Mouse (Mus musculus) brain, embryonic 14.5 days (tissue): ENCODE data around the gene 1700034J05Rik.

Experiments
- CTCF ChIP-seq: fragments of 200-500 bp; IDR thresholded peaks from 2 replicates; pipeline ENCODE4 v1.5.1; 2012; ENCODE audit warnings: inconsistent platforms, mild to moderate bottlenecking, moderate library complexity, borderline replicate concordance; ENCODE audit not compliant: insufficient read depth, insufficient read length; ENCODE audit errors: extremely low read depth
- POLR2A ChIP-seq: fragments of 200-500 bp; IDR thresholded peaks from 2 replicates; pipeline ENCODE4 v1.6.1; 2012; ENCODE audit warnings: mild to moderate bottlenecking, inconsistent platforms, borderline replicate concordance; ENCODE audit not compliant: poor library complexity, insufficient read depth, insufficient read length, severe bottlenecking; ENCODE audit errors: extremely low read depth

- no peak for TF ChIP-seq CTCF
- no peak for TF ChIP-seq POLR2A
These were observed 49.5 kb downstream of the 1700034J05Rik start for GRCm38 (mm10) chr6:146904707-146905106.
